Mouse (Mus musculus): ENCODE data around the gene Sulf2. TPM values are rescaled to one million over a fixed set of nuclear protein-coding genes. Genes with fewer than 3 reads are reported as not detected.

Gene Sulf2
- total and polyA plus RNA-seq, 3 experiments = not detected

DNA sequence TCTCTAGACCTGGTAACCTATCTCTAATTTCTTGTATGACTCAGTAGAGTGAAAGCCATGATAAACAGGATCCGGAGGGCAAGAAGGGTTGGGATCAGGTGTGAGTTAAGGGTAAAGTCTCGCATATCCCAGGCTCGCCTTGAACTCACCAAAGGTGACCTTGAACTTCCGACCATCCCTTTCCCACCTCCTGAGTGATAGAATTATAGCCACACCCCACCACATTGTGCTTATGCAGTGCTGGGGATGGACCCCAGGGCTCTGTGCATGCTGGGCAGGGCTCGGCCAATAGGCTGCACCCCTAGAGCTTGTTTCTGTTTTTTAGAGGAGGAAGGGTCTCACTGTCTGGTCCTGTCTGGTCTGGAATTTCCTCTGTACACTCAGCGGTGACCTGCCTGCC, 14.4 kb downstream of the Sulf2 start:
- Histone ChIP-seq H3K4me2 (ENCODE audit: insufficient read depth, low read depth, poor library complexity, severe bottlenecking) (no peak overlapping the region), H3K9ac (ENCODE audit: insufficient read depth, low read depth) (no peak overlapping the region), H3K9me3 (replicated peaks; ENCODE audit: low read length) (no peaks in the 10 kb centered on the region), H3K4me1 (ENCODE audit: control insufficient read depth in 1 of 2, insufficient read depth in 2 of 2) (no peaks in the 10 kb centered on the region), H3K27me3 (replicated peaks) (peaks cover 55% of the 10 kb centered on the region), H3K36me3 (replicated peaks in 1 of 2; ENCODE audit: control insufficient read depth in 1 of 2, insufficient read depth in 1 of 2, low read length in 1 of 2) (no peaks in the 10 kb centered on the region), H3K27ac (ENCODE audit: insufficient read depth, low read depth) (no peak overlapping the region), H3K4me3 (replicated peaks in 1 of 3; ENCODE audit: low read depth in 2 of 3, low read length in 2 of 3, poor library complexity in 1 of 3) (no peak overlapping the region), H3K79me2 (replicated peaks; ENCODE audit: control insufficient read depth, extremely low read depth, insufficient read depth, poor library complexity, severe bottlenecking) (no peaks in the 10 kb centered on the region)
- in situ Hi-C loops (cut with MboI; ENCODE audit: low pct_ligation_motif_present, low pct_unique_long_range_greater_than_20kb, low sequenced_read_pairs) (no loop called here), dilution Hi-C loops (cut with MboI; ENCODE audit: extremely low pct_ligation_motif_present, extremely low pct_unique_long_range_greater_than_20kb, low sequenced_read_pairs) (no loop called here)
- no peak for DNase-seq (ENCODE audit: extremely low read depth)
- no peak for TF ChIP-seq ZC3H11A (IDR thresholded peaks at IDR 0.05; ENCODE audit: low read depth, low read length)
- TF ChIP-seq ZMIZ1 (IDR thresholded peaks at IDR 0.05; ENCODE audit: low read depth, low read length) = no peak
- TF ChIP-seq MEF2A (IDR thresholded peaks at IDR 0.05; ENCODE audit: borderline replicate concordance, low read depth, low read length) = no peak
- no peak for TF ChIP-seq TBP (conservative IDR thresholded peaks at IDR 0.05; ENCODE audit: low read depth, low read length)

DNA sequence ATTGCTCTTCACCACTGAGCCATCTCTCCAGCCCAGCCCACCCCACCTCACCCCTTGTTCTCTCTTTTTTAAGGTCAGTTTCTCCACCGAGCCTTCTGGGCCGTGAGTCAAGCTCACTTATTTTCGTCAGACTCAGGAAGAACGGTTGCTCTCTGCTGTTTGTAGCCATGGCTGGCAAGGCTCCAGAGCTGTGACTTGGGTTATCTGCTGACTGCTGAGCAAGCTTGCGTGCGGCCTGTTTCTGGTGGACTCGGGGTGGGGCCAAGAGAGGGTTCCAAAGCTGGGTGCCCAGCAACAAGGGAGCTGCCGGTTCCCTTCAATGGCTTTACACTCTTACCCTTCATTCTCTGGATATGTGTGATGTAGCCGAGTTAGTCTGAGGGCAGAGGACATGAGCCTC, 15.0 kb downstream of the Sulf2 start:
- no peak for TF ChIP-seq SIN3A (IDR thresholded peaks at IDR 0.05; ENCODE audit: low read length)
- TF ChIP-seq SMC3 (IDR thresholded peaks at IDR 0.05; ENCODE audit: low read depth, low read length) = no peak
- TF ChIP-seq ZKSCAN1 (IDR thresholded peaks at IDR 0.05; ENCODE audit: borderline replicate concordance, low read depth, low read length) = no peak
- no peak for TF ChIP-seq ZC3H11A (IDR thresholded peaks at IDR 0.05; ENCODE audit: low read depth, low read length)
- no peak for TF ChIP-seq POLR2AphosphoS2 (IDR thresholded peaks at IDR 0.05; ENCODE audit: low read depth, low read length)
- TF ChIP-seq USF1 (IDR thresholded peaks at IDR 0.05; ENCODE audit: low read depth, low read length) = no peak
- no peak for TF ChIP-seq CHD1 (IDR thresholded peaks at IDR 0.05; ENCODE audit: low read depth, low read length)
- TF ChIP-seq MAFK (IDR thresholded peaks at IDR 0.05; ENCODE audit: insufficient replicate concordance, low read length) = no peak
- no peak for TF ChIP-seq ZMIZ1 (IDR thresholded peaks at IDR 0.05; ENCODE audit: low read depth, low read length)
- no peak for TF ChIP-seq TBP (conservative IDR thresholded peaks at IDR 0.05; ENCODE audit: low read depth, low read length)
- Histone ChIP-seq H3K36me3 (replicated peaks in 1 of 2; ENCODE audit: control insufficient read depth in 1 of 2, insufficient read depth in 1 of 2, low read length in 1 of 2) (no peaks in the 10 kb centered on the region), H3K27me3 (replicated peaks) (peaks cover 60% of the 10 kb centered on the region), H3K9me3 (replicated peaks; ENCODE audit: low read length) (no peaks in the 10 kb centered on the region), H3K4me1 (ENCODE audit: control insufficient read depth in 1 of 2, insufficient read depth in 2 of 2) (no peaks in the 10 kb centered on the region), H3K9ac (ENCODE audit: insufficient read depth, low read depth) (no peak overlapping the region), H3K4me3 (replicated peaks in 1 of 3; ENCODE audit: low read depth in 2 of 3, low read length in 2 of 3, poor library complexity in 1 of 3) (no peak overlapping the region), H3K4me2 (ENCODE audit: insufficient read depth, low read depth, poor library complexity, severe bottlenecking) (no peak overlapping the region), H3K79me2 (replicated peaks; ENCODE audit: control insufficient read depth, extremely low read depth, insufficient read depth, poor library complexity, severe bottlenecking) (no peaks in the 10 kb centered on the region), H3K27ac (ENCODE audit: insufficient read depth, low read depth) (no peak overlapping the region)
- no peak for DNase-seq (ENCODE audit: extremely low read depth)
- in situ Hi-C loops (cut with MboI; ENCODE audit: low pct_ligation_motif_present, low pct_unique_long_range_greater_than_20kb, low sequenced_read_pairs) (no loop called here), dilution Hi-C loops (cut with MboI; ENCODE audit: extremely low pct_ligation_motif_present, extremely low pct_unique_long_range_greater_than_20kb, low sequenced_read_pairs) (no loop called here)

DNA sequence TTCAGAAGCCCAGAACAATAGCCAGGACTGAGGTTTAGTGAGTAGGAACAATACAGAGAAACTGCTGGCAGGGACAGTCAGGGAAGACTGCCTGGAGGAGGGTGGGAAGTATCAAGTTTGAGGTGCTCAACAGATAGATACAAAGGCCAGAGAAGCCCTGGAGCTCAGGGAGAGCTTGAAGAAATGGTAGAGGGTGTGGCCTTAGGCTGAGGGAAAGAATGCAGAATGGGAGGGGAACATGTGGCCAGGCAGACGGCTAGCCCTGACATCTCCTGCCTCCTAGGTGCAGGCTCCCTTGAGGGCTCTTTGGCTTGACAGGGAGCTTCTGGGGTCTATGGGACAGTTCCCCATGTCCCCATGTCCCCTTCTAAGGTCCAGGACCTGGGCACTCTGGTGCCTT, 17.2 kb downstream of the Sulf2 start:
- no peak overlapping the region for H3K27ac ChIP-seq (ENCODE audit: insufficient read depth, low read depth)
- H3K4me2 ChIP-seq (ENCODE audit: insufficient read depth, low read depth, poor library complexity, severe bottlenecking) = no peak overlapping the region
- dilution Hi-C loops (cut with MboI; ENCODE audit: extremely low pct_ligation_motif_present, extremely low pct_unique_long_range_greater_than_20kb, low sequenced_read_pairs) = no loop called here
- no peaks in the 10 kb centered on the region for H3K9me3 ChIP-seq (replicated peaks; ENCODE audit: low read length)
- H3K4me1 ChIP-seq (ENCODE audit: control insufficient read depth in 1 of 2, insufficient read depth in 2 of 2) = peaks cover 0 to 6% of the 10 kb centered on the region in 2 experiments; a peak in 1 of 4 replicates
- peaks cover 73% of the 10 kb centered on the region for H3K27me3 ChIP-seq (replicated peaks)
- no peaks in the 10 kb centered on the region for H3K79me2 ChIP-seq (replicated peaks; ENCODE audit: control insufficient read depth, extremely low read depth, insufficient read depth, poor library complexity, severe bottlenecking)
- H3K36me3 ChIP-seq (replicated peaks in 1 of 2; ENCODE audit: control insufficient read depth in 1 of 2, insufficient read depth in 1 of 2, low read length in 1 of 2) = no peaks in the 10 kb centered on the region
- no peak for TF ChIP-seq MYC (IDR thresholded peaks at IDR 0.05; ENCODE audit: low read depth, low read length)
- no peak for TF ChIP-seq SIN3A (IDR thresholded peaks at IDR 0.05; ENCODE audit: low read length)
- TF ChIP-seq ELF1 (IDR thresholded peaks at IDR 0.05; ENCODE audit: low read depth, low read length) = no peak
- no peak for TF ChIP-seq TCF12 (IDR thresholded peaks at IDR 0.05; ENCODE audit: low read depth, low read length)
- no peak for TF ChIP-seq SMC3 (IDR thresholded peaks at IDR 0.05; ENCODE audit: low read depth, low read length)
- TF ChIP-seq ZMIZ1 (IDR thresholded peaks at IDR 0.05; ENCODE audit: low read depth, low read length) = no peak
- TF ChIP-seq ETS1 (conservative IDR thresholded peaks at IDR 0.05; ENCODE audit: low read depth, low read length) = no peak
- no peak for TF ChIP-seq RCOR1 (conservative IDR thresholded peaks at IDR 0.05; ENCODE audit: low read depth, low read length)
- no peak for TF ChIP-seq NELFE (IDR thresholded peaks at IDR 0.05; ENCODE audit: low read depth, low read length)
- TF ChIP-seq RAD21 (IDR thresholded peaks at IDR 0.05; ENCODE audit: low read depth, low read length) = no peak
- TF ChIP-seq POLR2A (IDR thresholded peaks at IDR 0.05; ENCODE audit: low read depth, low read length) = no peak
- no peak for TF ChIP-seq GABPA (IDR thresholded peaks at IDR 0.05; ENCODE audit: insufficient replicate concordance, low read depth, low read length)
- no peak for TF ChIP-seq JUN (IDR thresholded peaks at IDR 0.05; ENCODE audit: insufficient read depth, low read depth, low read length)
- TF ChIP-seq POLR2AphosphoS2 (IDR thresholded peaks at IDR 0.05; ENCODE audit: low read depth, low read length) = no peak
- TF ChIP-seq CHD1 (IDR thresholded peaks at IDR 0.05; ENCODE audit: low read depth, low read length) = no peak
- TF ChIP-seq MXI1 (IDR thresholded peaks at IDR 0.05; ENCODE audit: low read depth, low read length) = no peak
- TF ChIP-seq PAX5 (IDR thresholded peaks at IDR 0.05; ENCODE audit: low read length) = no peak
- TF ChIP-seq IRF4 (IDR thresholded peaks at IDR 0.05; ENCODE audit: low read depth, low read length) = no peak
- H3K9ac ChIP-seq (ENCODE audit: insufficient read depth, low read depth) = no peak overlapping the region
- no peak for DNase-seq (ENCODE audit: extremely low read depth)
- H3K4me3 ChIP-seq (replicated peaks in 1 of 3; ENCODE audit: low read depth in 2 of 3, low read length in 2 of 3, poor library complexity in 1 of 3) = no peak overlapping the region
- in situ Hi-C loops (cut with MboI; ENCODE audit: low pct_ligation_motif_present, low pct_unique_long_range_greater_than_20kb, low sequenced_read_pairs) = no loop called here
